Mouse (Mus musculus) lung, adult 2 months (tissue): ENCODE measurements around the gene Vars. TPM values are rescaled to one million over a fixed set of nuclear protein-coding genes. Genes with fewer than 3 reads are reported as not detected.
"Not testable (repeated sequence)": the region's sequence is repeated elsewhere in the genome, so short reads cannot be mapped to it uniquely, and the experiment has no call there.

ENCODE experiments used
- DNase-seq: peaks from one replicate; pipeline ENCODE4 v3.0.0; 2022
- H3K4me1 ChIP-seq: fragments of 200-500 bp; 2 replicates; pipeline ENCODE4 v1.6.1; 2011; ENCODE audit warnings: low read length; ENCODE audit not compliant: control insufficient read depth, insufficient read depth
- H3K4me3 ChIP-seq: fragments of 200-500 bp; replicated peaks from 2 replicates; pipeline ENCODE3; 2011; ENCODE audit warnings: low read depth, mild to moderate bottlenecking, control low read depth, low read length; ENCODE audit errors: extremely low read depth
- CTCF ChIP-seq: fragments of 200-500 bp; IDR thresholded peaks from 2 replicates; pipeline ENCODE4 v1.5.1; 2011; ENCODE audit warnings: mild to moderate bottlenecking, low read length, control low read depth; ENCODE audit not compliant: insufficient read depth
- POLR2A ChIP-seq: fragments of 200-500 bp; IDR thresholded peaks from 2 replicates; pipeline ENCODE4 v1.6.1; 2011; ENCODE audit warnings: low read depth, mild to moderate bottlenecking, control low read depth, low read length, borderline replicate concordance; ENCODE audit errors: extremely low read depth
- WGBS: fragments of 180-500 bp; shearing (Covaris S2); methylation state at CpG from one replicate; pipeline ENCODE4 v1.1.7; 2018; 5-methylcytosine and 5-hydroxymethylcytosine counted together
- polyA plus RNA-seq: library from polyadenylated mRNA; depleted of rRNA; stranded (reverse); fragments of >200 nt; gene quantifications from 2 replicates; pipeline ENCODE4 v1.2.3, GENCODE M21; 2012; rRNA removed

Vars gene
- 119 and 159 TPM in 2 replicates for polyA plus RNA-seq

- peak; percentile 45; the same call in 1 of the 2 replicates for TF ChIP-seq POLR2A
- no peak for TF ChIP-seq CTCF
- DNase-seq = peak; percentile 90
- peaks cover 8% of the 10 kb centered on the region for H3K4me1 ChIP-seq
- under 1% methylated on average over 82 of the region's 83 CpGs for WGBS
- H3K4me3 ChIP-seq = peak within 1 kb of the TSS; percentile 78
These were observed at the start of gene Vars for GRCm38 (mm10) chr17:35000717-35001451. Vars (plus strand) TSS chr17:35000987.

DNA sequence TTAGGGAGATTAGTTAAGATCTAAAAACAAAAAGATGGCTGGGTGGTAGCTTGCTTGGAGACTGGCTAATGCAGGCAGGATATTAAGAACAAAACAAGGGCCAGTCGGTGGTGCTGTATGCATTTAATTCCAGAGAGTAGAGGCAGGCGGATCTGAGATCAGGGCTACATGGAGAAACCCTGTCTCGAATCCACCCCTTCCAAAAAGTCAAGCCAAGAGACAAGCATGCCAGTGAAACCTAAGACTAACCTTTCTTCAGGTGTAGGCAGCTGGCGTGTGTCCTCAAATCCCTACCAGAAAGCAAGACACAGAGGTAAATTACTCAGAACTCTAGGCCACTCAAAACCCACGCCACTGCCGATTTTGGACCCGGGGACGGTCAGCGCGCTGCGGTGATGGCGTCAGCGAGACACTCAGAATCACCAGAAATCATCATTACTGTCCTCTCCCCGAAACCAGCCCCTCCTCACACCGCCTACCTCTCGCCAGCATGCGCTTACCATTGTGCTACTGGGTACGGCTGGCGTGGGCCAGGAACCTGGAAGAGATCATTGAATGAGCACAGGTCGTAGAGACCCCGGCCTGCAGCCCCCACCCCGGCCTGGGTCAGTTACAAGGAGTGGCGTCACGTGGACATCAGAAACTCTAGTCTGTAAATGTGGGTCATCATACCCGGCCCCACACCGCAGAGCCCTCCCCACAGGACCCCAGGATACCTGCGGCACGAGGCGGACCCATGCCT, 49.0 kb upstream of the Vars start:
- H3K4me3 ChIP-seq = peak overlapping the region; percentile 99
- DNase-seq = no peak
- TF ChIP-seq CTCF (no peak), POLR2A (no peak)
- no peaks in the 10 kb centered on the region for H3K4me1 ChIP-seq
- WGBS = under 1% methylated on average over 29 of the region's 29 CpGs

DNA sequence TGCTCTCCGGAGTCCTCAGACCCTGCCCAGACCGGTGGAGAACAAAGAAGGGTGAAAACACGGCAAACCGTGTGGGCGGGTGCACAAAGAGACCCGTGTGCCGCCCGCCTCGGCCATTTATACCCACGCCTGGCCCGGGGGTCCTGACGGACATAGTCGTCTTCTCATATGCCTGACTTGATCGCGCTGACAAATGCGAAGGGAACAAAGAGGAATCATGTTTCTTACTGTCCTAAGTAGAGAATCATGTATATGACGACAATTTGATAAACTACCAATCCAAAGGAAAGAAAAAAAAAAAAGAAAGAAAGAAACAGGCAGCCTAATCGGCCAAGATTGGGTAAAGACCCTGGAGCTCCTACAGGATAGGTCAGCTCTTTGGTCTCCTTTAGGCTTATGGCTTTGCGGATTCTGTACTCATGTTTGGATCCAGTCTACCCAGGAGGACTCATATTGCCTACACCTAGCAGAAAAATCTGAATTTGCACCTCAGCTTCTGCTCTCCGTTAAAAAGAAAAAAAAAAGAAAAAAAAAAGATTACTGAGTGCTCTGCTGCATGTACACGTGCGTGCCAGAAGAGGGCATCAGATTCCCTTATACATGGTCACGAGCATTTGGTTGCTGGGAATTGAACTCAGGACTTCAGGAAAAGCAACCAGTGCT, 48.3 kb upstream of the Vars start:
- Histone ChIP-seq H3K4me3 (peak overlapping the region; percentile 99), H3K4me1 (no peaks in the 10 kb centered on the region)
- WGBS = under 1% methylated on average over 23 of the region's 23 CpGs
- peak; percentile 78 for DNase-seq
- TF ChIP-seq CTCF = peak; percentile 53; the same call in 1 of the 2 replicates
- TF ChIP-seq POLR2A = peak; percentile 85

GRCm38 (mm10) chr17:34953258-34953657, 47.5 kb upstream of the Vars start:
- TF ChIP-seq POLR2A (no peak), CTCF (no peak)
- Histone ChIP-seq H3K4me1 (no peaks in the 10 kb centered on the region), H3K4me3 (no peak overlapping the region)
- 77% methylated on average over 3 of the region's 3 CpGs for WGBS
- DNase-seq = no peak

DNA sequence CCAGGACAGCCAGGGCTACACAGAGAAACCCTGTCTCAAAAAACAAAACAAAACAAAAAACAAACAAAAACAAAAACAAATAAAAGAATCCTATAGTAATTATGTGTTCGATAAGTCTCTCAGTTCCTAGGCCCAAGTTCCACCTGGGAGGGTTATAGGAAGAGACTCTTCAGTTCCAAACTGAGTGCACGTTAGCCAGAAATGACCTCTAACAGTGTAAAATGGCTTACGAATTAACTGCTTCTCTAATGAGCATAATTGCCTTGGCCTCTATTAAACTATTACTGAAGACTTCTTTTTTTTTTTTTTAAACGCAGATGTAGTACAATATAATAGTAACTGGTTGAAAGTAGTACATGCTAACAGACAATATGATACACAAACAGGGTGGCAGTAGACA, 46.9 kb upstream of the Vars start:
- no peak for TF ChIP-seq CTCF
- no peak for TF ChIP-seq POLR2A
- WGBS = 87% methylated on average over 4 of the region's 4 CpGs
- Histone ChIP-seq H3K4me1 (no peaks in the 10 kb centered on the region), H3K4me3 (no peak overlapping the region)
- no peak for DNase-seq

DNA sequence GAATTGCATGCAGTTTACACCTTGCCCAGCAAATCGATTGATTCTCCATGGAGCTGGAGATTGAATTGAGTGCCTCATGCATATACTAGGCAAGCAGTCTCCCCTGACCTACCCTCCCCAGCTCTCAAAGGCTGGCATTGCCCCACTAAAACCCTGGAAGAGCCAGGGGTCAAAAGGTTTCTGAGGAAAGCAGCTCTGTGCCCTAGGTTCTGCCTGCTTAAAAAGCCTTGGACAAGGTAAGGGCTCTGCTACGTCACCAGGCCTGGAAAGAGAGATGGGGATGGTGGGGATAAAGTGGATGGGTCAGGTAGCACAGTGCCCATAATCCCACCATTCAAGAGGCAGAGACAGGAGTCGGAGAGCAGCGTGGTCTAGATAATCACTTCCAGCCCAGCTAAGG, 46.0 kb upstream of the Vars start:
- 90% methylated on average over 4 of the region's 4 CpGs for WGBS
- Histone ChIP-seq H3K4me3 (no peak overlapping the region), H3K4me1 (no peaks in the 10 kb centered on the region)
- no peak for TF ChIP-seq POLR2A
- no peak for DNase-seq

GRCm38 (mm10) chr17:34955884-34956283, 44.9 kb upstream of the Vars start:
- DNase-seq = no peak
- Histone ChIP-seq H3K4me1 (no peaks in the 10 kb centered on the region), H3K4me3 (no peak overlapping the region)
- WGBS = 84% methylated on average over 3 of the region's 3 CpGs
- no peak for TF ChIP-seq CTCF
- TF ChIP-seq POLR2A = no peak

GRCm38 (mm10) chr17:34956340-34956739, 44.4 kb upstream of the Vars start:
- DNase-seq = no peak
- 18% methylated on average over 1 of the region's 1 CpGs for WGBS

DNA sequence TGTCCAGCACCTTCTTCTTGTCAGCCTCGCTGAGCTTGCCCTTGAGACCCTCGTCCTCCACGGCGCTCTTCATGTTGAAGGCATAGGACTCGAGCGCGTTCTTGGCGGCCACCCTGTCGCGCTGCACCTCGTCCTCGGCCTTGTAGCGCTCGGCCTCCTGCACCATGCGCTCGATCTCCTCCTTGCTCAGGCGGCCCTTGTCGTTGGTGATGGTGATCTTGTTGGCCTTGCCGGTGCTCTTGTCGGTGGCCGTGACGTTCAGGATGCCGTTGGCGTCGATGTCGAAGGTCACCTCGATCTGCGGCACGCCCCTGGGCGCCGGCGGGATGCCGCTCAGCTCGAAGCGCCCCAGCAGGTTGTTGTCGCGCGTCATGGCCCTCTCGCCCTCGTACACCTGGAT, 43.5 kb upstream of the Vars start:
- H3K4me1 ChIP-seq, H3K4me3 ChIP-seq, DNase-seq: not testable (repeated sequence)
- 9% methylated on average over 30 of the region's 40 CpGs for WGBS

More at GRCm38 (mm10) chr17:34956340-34956739, 44.4 kb upstream of the Vars start:
- Histone ChIP-seq H3K4me1 (no peaks in the 10 kb centered on the region), H3K4me3 (no peak overlapping the region)
- TF ChIP-seq POLR2A (no peak), CTCF (no peak)

DNA sequence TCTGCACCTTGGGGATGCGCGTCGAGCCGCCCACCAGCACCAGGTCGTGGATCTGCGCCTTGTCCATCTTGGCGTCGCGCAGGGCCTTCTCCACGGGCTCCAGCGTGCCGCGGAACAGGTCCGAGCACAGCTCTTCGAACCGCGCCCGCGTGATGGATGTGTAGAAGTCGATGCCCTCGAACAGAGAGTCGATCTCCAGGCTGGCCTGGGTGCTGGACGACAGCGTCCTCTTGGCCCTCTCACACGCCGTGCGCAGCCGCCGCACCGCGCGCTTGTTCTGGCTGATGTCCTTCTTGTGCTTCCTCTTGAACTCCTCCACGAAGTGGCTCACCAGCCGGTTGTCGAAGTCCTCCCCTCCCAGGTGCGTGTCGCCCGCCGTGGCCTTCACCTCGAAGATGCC, 42.8 kb upstream of the Vars start:
- not testable (repeated sequence) for DNase-seq, H3K4me1 ChIP-seq, H3K4me3 ChIP-seq
- 22% methylated on average over 31 of the region's 40 CpGs for WGBS

- 0% methylated on average over 20 of the region's 47 CpGs for WGBS
- DNase-seq, H3K4me1 ChIP-seq: not testable (repeated sequence)
- H3K4me3 ChIP-seq = peak overlapping the region; percentile 67
These were observed 42.1 kb upstream of the Vars start for GRCm38 (mm10) chr17:34958734-34959129.
